Mouse (Mus musculus) stomach, postnatal 0 days (tissue): ENCODE data around the gene Smg6.

ENCODE experiments used
- CTCF ChIP-seq: IDR thresholded peaks from 2 replicates; pipeline ENCODE4 v1.5.1; 2016; ENCODE audit warnings: antibody characterized with exemption, low read depth, mild to moderate bottlenecking, moderate library complexity
- EP300 ChIP-seq: optimal IDR thresholded peaks from 2 replicates; pipeline ENCODE3; 2016; ENCODE audit warnings: antibody characterized with exemption

- no peak for TF ChIP-seq CTCF
- no peak for TF ChIP-seq EP300
Observed at GRCm38 (mm10) chr11:75141038-75141437, 215.4 kb downstream of the Smg6 start.
